Mouse (Mus musculus): ENCODE results near the gene Cox19. TPM values are rescaled to one million over a fixed set of nuclear protein-coding genes. Genes with fewer than 3 reads are reported as not detected.
A peak's percentile ranks its signal among the peaks of the same experiment; 100 is the strongest.

The Cox19 gene
- polyA plus RNA-seq, 1 experiment from 2014 or later, result 93.2 TPM

GRCm38 (mm10) chr5:139317751-139318504 lies 33.3 kb downstream of the Cox19 start:
- Histone ChIP-seq H3K36me3 (no peaks in the 10 kb centered on the region), H3K4me3 (no peak overlapping the region), H3K27me3 (ENCODE audit: insufficient read depth, poor library complexity, severe bottlenecking) (peaks cover 50% of the 10 kb centered on the region), H3K4me1 (no peaks in the 10 kb centered on the region), H3K9me3 (no peaks in the 10 kb centered on the region), H3K27ac (no peak overlapping the region)
- no peak for DNase-seq (ENCODE audit: low spot score)
- WGBS, result 60% methylated on average over 21 of the region's 21 CpGs

- Histone ChIP-seq H3K27me3 (ENCODE audit: insufficient read depth, poor library complexity, severe bottlenecking) (peaks cover 42% of the 10 kb centered on the region), H3K36me3 (no peaks in the 10 kb centered on the region), H3K27ac (0 out of 2 replicates have a peak overlapping the region, but pooled peaks have one; percentile 16), H3K4me1 (no peaks in the 10 kb centered on the region), H3K4me3 (no peak overlapping the region), H3K9me3 (no peaks in the 10 kb centered on the region)
- DNase-seq (ENCODE audit: low spot score), result no peak
- 58% methylated on average over 6 of the region's 6 CpGs for WGBS
Measured at GRCm38 (mm10) chr5:139316982-139317675, 34.1 kb downstream of the Cox19 start.

GRCm38 (mm10) chr5:139314941-139315642 lies 36.1 kb downstream of the Cox19 start:
- no peaks in the 10 kb centered on the region for H3K9me3 ChIP-seq
- WGBS, result 84% methylated on average over 12 of the region's 12 CpGs
- no peak for DNase-seq (ENCODE audit: low spot score)
- no peak overlapping the region for H3K4me3 ChIP-seq
- H3K27ac ChIP-seq, result no peak overlapping the region
- no peaks in the 10 kb centered on the region for H3K36me3 ChIP-seq
- H3K4me1 ChIP-seq, result no peaks in the 10 kb centered on the region
- peaks cover 25% of the 10 kb centered on the region for H3K27me3 ChIP-seq (ENCODE audit: insufficient read depth, poor library complexity, severe bottlenecking)

- no peaks in the 10 kb centered on the region for H3K9me3 ChIP-seq
- no peak overlapping the region for H3K27ac ChIP-seq
- 86% methylated on average over 9 of the region's 9 CpGs for WGBS
- no peaks in the 10 kb centered on the region for H3K4me1 ChIP-seq
- H3K27me3 ChIP-seq (ENCODE audit: insufficient read depth, poor library complexity, severe bottlenecking), result peaks cover 15% of the 10 kb centered on the region; the same call in 1 of the 2 replicates
- DNase-seq (ENCODE audit: low spot score), result no peak
- no peak overlapping the region for H3K4me3 ChIP-seq
- H3K36me3 ChIP-seq, result no peaks in the 10 kb centered on the region
Measured at GRCm38 (mm10) chr5:139313536-139313935, 37.7 kb downstream of the Cox19 start.

GRCm38 (mm10) chr5:139311822-139312221 lies 39.4 kb downstream of the Cox19 start:
- no peak overlapping the region for H3K27ac ChIP-seq
- H3K4me3 ChIP-seq, result no peak overlapping the region
- no peaks in the 10 kb centered on the region for H3K36me3 ChIP-seq
- 87% methylated on average over 9 of the region's 9 CpGs for WGBS
- DNase-seq (ENCODE audit: low spot score), result no peak
- H3K4me1 ChIP-seq, result no peaks in the 10 kb centered on the region
- H3K27me3 ChIP-seq (ENCODE audit: insufficient read depth, poor library complexity, severe bottlenecking), result 0 out of 2 replicates have a peak, but pooled peaks cover 3% of the 10 kb centered on the region
- H3K9me3 ChIP-seq, result no peaks in the 10 kb centered on the region

- Histone ChIP-seq H3K9me3 (no peaks in the 10 kb centered on the region), H3K27ac (no peak overlapping the region), H3K27me3 (ENCODE audit: insufficient read depth, poor library complexity, severe bottlenecking) (0 out of 2 replicates have a peak, but pooled peaks cover 3% of the 10 kb centered on the region), H3K4me1 (no peaks in the 10 kb centered on the region), H3K4me3 (no peak overlapping the region), H3K36me3 (no peaks in the 10 kb centered on the region)
- WGBS, result 83% methylated on average over 4 of the region's 4 CpGs
- no peak for DNase-seq (ENCODE audit: low spot score)
Measured at GRCm38 (mm10) chr5:139310477-139310876, 40.7 kb downstream of the Cox19 start.

DNA sequence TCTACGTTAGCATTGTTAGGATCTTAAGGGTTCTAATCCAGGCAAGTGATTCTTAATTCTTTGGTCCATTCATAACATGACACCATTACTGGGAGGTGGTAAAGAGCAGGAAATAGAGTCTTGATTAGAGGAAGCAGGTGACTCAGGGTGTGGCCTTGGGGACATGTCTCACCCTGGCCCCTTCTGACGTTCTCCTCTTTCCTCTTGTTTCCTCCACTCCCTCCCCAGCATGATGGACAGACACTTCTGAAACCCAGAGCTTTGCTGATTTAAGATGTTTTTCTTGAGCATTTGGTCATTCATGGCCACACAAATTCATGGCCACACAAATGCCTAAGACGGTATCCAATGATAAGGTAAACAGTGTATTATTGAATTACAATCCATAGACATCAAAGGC lies 41.3 kb downstream of the Cox19 start:
- H3K27me3 ChIP-seq (ENCODE audit: insufficient read depth, poor library complexity, severe bottlenecking), result 0 out of 2 replicates have a peak, but pooled peaks cover 3% of the 10 kb centered on the region
- H3K9me3 ChIP-seq, result no peaks in the 10 kb centered on the region
- 79% methylated on average over 3 of the region's 3 CpGs for WGBS
- no peaks in the 10 kb centered on the region for H3K4me1 ChIP-seq
- no peak overlapping the region for H3K27ac ChIP-seq
- no peak for DNase-seq (ENCODE audit: low spot score)
- no peaks in the 10 kb centered on the region for H3K36me3 ChIP-seq
- H3K4me3 ChIP-seq, result no peak overlapping the region

DNA sequence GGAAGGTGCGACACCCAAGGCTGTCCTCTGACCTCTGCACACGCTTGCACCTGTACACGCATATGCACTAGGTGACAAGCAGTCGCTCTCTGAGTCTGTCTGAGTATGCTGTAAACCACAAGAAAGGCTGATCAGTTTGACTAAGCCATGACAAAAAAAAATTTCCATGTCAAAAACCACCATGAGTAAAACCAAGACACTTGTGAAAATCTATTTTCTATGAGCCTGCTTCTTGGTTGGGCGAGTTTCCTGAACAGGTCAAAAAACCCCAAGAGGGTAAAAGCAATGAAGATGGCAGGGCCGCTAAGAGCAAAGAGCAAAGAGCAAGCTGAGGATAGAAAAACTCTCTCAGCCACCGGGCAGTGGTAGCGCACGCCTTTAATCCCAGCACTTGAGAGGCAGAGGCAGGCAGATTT lies 47.6 kb downstream of the Cox19 start:
- peaks cover 17% of the 10 kb centered on the region; the same call in 1 of the 2 replicates for H3K27me3 ChIP-seq (ENCODE audit: insufficient read depth, poor library complexity, severe bottlenecking)
- DNase-seq (ENCODE audit: low spot score), result no peak
- WGBS, result 79% methylated on average over 9 of the region's 9 CpGs
- peaks cover 14% of the 10 kb centered on the region; the same call in 1 of the 2 replicates for H3K4me1 ChIP-seq
- no peaks in the 10 kb centered on the region for H3K36me3 ChIP-seq
- no peaks in the 10 kb centered on the region for H3K9me3 ChIP-seq
- no peak overlapping the region for H3K27ac ChIP-seq
- no peak overlapping the region for H3K4me3 ChIP-seq

DNA sequence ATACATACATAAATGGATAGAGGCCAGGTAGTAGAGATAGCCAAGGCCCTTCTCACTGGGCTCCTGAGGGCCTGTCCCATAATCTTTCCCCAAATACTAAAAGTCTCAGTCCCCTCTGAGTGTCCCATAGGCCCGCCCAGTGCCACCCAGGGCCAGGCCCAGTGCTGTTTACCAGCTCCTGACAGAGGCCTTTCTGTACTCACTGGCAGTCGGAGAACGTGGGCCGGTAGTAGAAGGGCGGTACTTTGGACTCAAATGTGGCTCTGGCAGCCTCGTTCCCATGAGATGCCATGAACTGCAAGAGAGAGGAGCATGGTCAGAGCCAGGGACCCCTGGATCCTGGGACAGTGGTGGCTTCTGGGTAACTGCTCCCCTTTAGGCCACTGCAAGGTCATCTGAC lies 49.1 kb downstream of the Cox19 start:
- no peaks in the 10 kb centered on the region for H3K9me3 ChIP-seq
- H3K4me1 ChIP-seq, result peaks cover 14% of the 10 kb centered on the region; the same call in 1 of the 2 replicates
- H3K27me3 ChIP-seq (ENCODE audit: insufficient read depth, poor library complexity, severe bottlenecking), result peaks cover 17% of the 10 kb centered on the region; the same call in 1 of the 2 replicates
- DNase-seq (ENCODE audit: low spot score), result no peak
- H3K27ac ChIP-seq, result no peak overlapping the region
- H3K36me3 ChIP-seq, result no peaks in the 10 kb centered on the region
- H3K4me3 ChIP-seq, result no peak overlapping the region
- 81% methylated on average over 6 of the region's 6 CpGs for WGBS

DNA sequence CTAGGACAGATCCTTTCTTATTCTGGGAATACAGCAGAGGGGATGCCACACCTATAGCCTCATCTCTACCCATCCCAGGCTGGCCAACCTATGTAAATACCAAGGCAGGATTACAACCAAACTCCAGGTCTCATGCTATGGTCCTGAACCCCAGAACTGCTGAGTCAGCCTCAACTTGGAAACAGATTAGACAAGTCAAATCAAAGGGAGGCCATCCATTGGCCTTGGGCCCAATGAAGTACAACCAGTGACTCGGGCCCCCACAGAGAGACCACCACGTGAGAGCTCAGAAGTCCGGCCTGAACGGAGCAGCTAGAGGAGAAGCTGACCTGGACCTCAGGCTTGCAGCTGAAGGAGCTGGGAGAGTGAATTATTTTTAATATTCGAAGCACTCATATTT lies 53.5 kb downstream of the Cox19 start:
- Histone ChIP-seq H3K9me3 (no peaks in the 10 kb centered on the region), H3K4me1 (peaks cover 14% of the 10 kb centered on the region; the same call in 1 of the 2 replicates), H3K27me3 (ENCODE audit: insufficient read depth, poor library complexity, severe bottlenecking) (peaks cover 17% of the 10 kb centered on the region; the same call in 1 of the 2 replicates), H3K36me3 (no peaks in the 10 kb centered on the region), H3K27ac (no peak overlapping the region), H3K4me3 (no peak overlapping the region)
- WGBS, result 81% methylated on average over 5 of the region's 5 CpGs
- no peak for DNase-seq (ENCODE audit: low spot score)

DNA sequence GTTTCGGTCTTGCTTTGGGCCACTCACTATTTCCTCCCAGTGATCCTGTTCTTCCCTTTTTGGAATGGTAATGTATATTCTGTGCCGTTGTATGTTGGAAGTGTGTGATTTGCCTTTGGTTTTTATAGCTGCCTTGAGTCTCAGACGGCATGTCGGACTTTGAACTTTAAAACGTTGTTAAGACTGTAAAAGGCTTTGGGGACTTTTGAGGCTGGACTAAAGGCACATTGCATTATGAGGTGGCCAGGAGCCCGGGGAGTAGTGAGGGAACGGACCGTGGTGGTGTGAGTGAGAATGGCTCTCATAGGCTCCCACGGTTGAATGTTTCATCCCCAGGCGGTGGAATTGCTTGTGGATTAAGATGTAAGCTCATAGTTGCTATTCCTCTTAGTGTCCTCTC lies 54.1 kb downstream of the Cox19 start:
- no peak for DNase-seq (ENCODE audit: low spot score)
- Histone ChIP-seq H3K27me3 (ENCODE audit: insufficient read depth, poor library complexity, severe bottlenecking) (peaks cover 17% of the 10 kb centered on the region; the same call in 1 of the 2 replicates), H3K27ac (no peak overlapping the region), H3K9me3 (no peaks in the 10 kb centered on the region), H3K4me1 (peaks cover 14% of the 10 kb centered on the region; the same call in 1 of the 2 replicates), H3K36me3 (no peaks in the 10 kb centered on the region), H3K4me3 (no peak overlapping the region)
- WGBS, result 90% methylated on average over 10 of the region's 10 CpGs

- Histone ChIP-seq H3K9me3 (no peaks in the 10 kb centered on the region), H3K27me3 (ENCODE audit: insufficient read depth, poor library complexity, severe bottlenecking) (no peaks in the 10 kb centered on the region), H3K4me1 (peaks cover 2% of the 10 kb centered on the region; the same call in 1 of the 2 replicates), H3K36me3 (no peaks in the 10 kb centered on the region), H3K4me3 (no peak overlapping the region), H3K27ac (no peak overlapping the region)
- DNase-seq (ENCODE audit: low spot score), result no peak
- 72% methylated on average over 2 of the region's 2 CpGs for WGBS
Measured at GRCm38 (mm10) chr5:139294089-139294488, 57.1 kb downstream of the Cox19 start.

Data from heart, embryonic 10.5 days (tissue).